Mouse (Mus musculus) heart, embryonic 11.5 days (tissue): ENCODE measurements at regions not wholly inside any gene's neighbourhood (a gene's known extent, or its start where the extent isn't known, plus 50 kb on each side); places are given as distances from the start of the nearest gene placed in this dataset.

Source experiments
- ATAC-seq: fragments of 200-750 bp; cut with Nextera tagmentation; replicated peaks from 2 replicates; pipeline ENCODE4 v1.8.0; 2017; ENCODE audit warnings: moderate library complexity; ENCODE audit not compliant: insufficient number of reproducible peaks, low FRiP score, low TSS enrichment
- H3K27ac ChIP-seq: fragments of 300-500 bp; sonication (generic); 2 replicates; pipeline ENCODE4 v1.5.1; 2014; ENCODE audit warnings: mild to moderate bottlenecking, low read depth, low read length
- H3K27me3 ChIP-seq: fragments of 300-500 bp; sonication (generic); 2 replicates; pipeline ENCODE4 v1.6.1; 2014; ENCODE audit warnings: mild to moderate bottlenecking, low read length, mixed read lengths; ENCODE audit not compliant: control insufficient read depth, insufficient read depth
- H3K36me3 ChIP-seq: fragments of 300-500 bp; sonication (generic); 2 replicates; pipeline ENCODE4 v1.6.1; 2014; ENCODE audit warnings: mild to moderate bottlenecking, low read length, moderate library complexity, mixed read lengths; ENCODE audit not compliant: control insufficient read depth, insufficient read depth
- H3K4me1 ChIP-seq: fragments of 300-500 bp; sonication (generic); 2 replicates; pipeline ENCODE4 v1.6.1; 2014; ENCODE audit warnings: low read length; ENCODE audit not compliant: control insufficient read depth, insufficient read depth
- H3K4me2 ChIP-seq: fragments of 300-500 bp; sonication (generic); 2 replicates; pipeline ENCODE4 v1.6.1; 2014; ENCODE audit warnings: mild to moderate bottlenecking, moderate library complexity
- H3K4me3 ChIP-seq: fragments of 300-500 bp; sonication (generic); 2 replicates; pipeline ENCODE4 v1.5.1; 2014; ENCODE audit warnings: low read depth, low read length
- H3K9ac ChIP-seq: fragments of 300-500 bp; sonication (generic); 2 replicates; pipeline ENCODE4 v1.6.1; 2014; ENCODE audit warnings: mild to moderate bottlenecking, low read depth, low read length, moderate library complexity
- H3K9me3 ChIP-seq: fragments of 300-500 bp; sonication (generic); replicated peaks from 2 replicates; pipeline ENCODE4 v1.6.1; 2016; ENCODE audit warnings: low read length; ENCODE audit not compliant: control insufficient read depth
- WGBS: fragments of 180-500 bp; shearing (Covaris S2); extraction: QIAGEN DNeasy Blood & Tissue Kit; methylation state at CpG from one replicate; pipeline ENCODE4 v1.1.7; 2014; ENCODE audit not compliant: insufficient replicate concordance; 5-methylcytosine and 5-hydroxymethylcytosine counted together

DNA sequence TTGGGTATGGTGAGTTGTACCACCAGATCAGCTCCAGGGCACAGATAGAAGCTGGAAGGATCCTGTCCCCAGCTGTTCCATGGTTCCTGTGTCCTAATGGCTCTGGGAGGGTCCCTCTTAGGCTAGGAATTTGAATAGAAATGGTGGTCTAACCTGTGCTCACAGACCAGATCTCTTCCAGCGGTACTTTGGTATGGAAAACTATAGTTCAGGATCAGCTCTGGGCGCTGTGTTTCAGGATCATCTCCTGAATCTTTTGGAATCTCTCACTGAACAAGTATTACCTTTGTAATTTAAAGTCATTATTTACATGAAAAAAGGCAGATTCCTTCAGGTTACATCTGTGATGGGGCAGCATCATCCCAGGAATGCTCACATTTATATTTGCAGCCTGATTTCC lies 208.1 kb upstream of the Podxl start:
- Histone ChIP-seq H3K9ac (no peak overlapping the region), H3K4me2 (no peak overlapping the region), H3K27me3 (no peaks in the 10 kb centered on the region), H3K9me3 (peaks cover 4% of the 10 kb centered on the region; the same call in 1 of the 2 replicates), H3K27ac (no peak overlapping the region), H3K36me3 (no peaks in the 10 kb centered on the region), H3K4me3 (no peak overlapping the region), H3K4me1 (no peaks in the 10 kb centered on the region)
- 84% methylated on average over 2 of the region's 2 CpGs for WGBS
- ATAC-seq, result no peak

DNA sequence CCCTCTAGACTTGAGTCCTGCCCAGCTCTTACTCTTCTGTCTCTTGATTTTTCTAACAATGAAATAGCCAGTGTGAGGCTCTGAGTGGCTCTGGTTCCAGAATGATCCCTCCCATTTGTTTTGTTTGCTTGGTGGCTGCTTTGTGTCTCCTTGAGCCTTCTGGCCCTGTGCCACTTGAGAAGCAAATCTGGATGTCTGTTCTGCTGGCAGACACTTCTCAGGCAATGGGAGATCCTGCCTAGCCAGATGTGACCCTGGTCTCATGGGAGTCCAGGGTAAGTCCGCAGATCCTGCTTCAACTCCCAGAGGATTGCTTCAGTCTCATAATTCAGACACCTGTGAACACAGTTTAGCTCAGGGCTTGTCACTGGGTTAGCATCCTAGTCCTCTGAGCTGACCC lies 181.8 kb upstream of the Podxl start:
- Histone ChIP-seq H3K36me3 (no peaks in the 10 kb centered on the region), H3K9ac (no peak overlapping the region), H3K27ac (no peak overlapping the region), H3K4me3 (no peak overlapping the region), H3K27me3 (no peaks in the 10 kb centered on the region), H3K9me3 (no peaks in the 10 kb centered on the region), H3K4me2 (no peak overlapping the region), H3K4me1 (no peaks in the 10 kb centered on the region)
- WGBS, result 77% methylated on average over 1 of the region's 1 CpGs
- ATAC-seq, result no peak

DNA sequence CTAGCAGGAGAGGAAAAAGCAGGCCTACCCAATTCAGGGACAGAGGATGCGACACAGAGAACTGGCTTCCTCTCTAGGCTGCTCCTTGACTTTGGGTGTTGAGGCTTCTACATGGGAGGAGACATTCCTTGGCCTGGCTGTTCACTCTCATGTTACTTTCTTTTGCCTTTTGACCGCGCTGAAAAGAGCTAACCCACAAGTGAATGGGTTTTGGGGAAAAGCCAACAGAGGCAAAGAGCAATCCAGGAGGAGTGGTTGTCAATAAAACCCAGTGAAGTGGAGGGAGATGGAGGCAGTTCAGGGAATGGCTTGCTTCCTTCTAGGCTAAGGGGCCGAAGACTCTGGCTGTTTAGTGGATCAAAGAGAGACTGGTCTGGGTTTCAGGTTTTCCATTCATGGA lies 167.6 kb upstream of the Podxl start:
- ATAC-seq, result no peak
- Histone ChIP-seq H3K9ac (no peak overlapping the region), H3K9me3 (no peaks in the 10 kb centered on the region), H3K27me3 (no peaks in the 10 kb centered on the region), H3K4me3 (no peak overlapping the region), H3K36me3 (no peaks in the 10 kb centered on the region), H3K4me2 (no peak overlapping the region), H3K27ac (no peak overlapping the region), H3K4me1 (no peaks in the 10 kb centered on the region)
- 68% methylated on average over 4 of the region's 4 CpGs for WGBS

DNA sequence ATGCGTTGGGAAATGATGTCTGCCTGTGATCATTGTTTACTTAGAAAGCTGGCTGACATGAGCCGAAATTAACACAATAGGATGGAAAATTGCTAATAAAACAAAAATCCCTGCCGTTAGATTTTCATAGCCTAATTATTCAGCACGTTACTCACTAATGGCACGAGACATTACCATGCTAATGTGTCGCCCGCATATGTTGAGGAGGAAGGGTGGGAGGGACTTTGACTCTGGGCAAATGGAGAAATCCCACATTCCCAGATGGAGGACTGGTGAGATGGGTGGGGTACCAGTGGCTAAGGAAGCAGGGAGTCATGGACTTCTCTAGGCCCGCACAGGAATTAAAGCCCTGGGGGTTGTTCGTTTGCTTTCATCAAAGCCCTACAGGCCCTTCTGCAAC lies 155.8 kb upstream of the Podxl start:
- WGBS, result 67% methylated on average over 9 of the region's 9 CpGs
- Histone ChIP-seq H3K36me3 (no peaks in the 10 kb centered on the region), H3K4me3 (no peak overlapping the region), H3K4me1 (no peaks in the 10 kb centered on the region), H3K9ac (no peak overlapping the region), H3K27me3 (no peaks in the 10 kb centered on the region), H3K4me2 (no peak overlapping the region), H3K27ac (no peak overlapping the region), H3K9me3 (no peaks in the 10 kb centered on the region)
- no peak for ATAC-seq

DNA sequence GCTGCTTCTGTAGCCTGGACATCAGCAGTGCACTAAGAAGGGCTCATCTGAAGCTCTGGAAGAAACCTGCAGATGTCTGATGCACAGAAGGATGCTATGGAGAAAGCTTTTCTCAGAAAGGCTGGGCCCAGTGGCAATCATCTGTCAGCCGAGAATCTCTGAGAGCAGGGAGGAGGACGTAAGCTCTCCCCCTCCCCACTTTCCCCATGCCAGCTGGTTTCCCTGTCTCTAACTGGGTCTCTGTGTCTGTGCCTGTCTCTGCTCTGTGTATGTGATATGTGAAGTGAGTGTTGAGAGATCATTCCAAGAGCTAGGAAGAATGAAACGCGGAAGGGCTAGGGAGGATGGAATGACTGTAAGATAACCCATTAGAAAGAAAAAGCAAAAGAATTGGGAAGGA lies 155.1 kb upstream of the Podxl start:
- Histone ChIP-seq H3K27me3 (no peaks in the 10 kb centered on the region), H3K27ac (no peak overlapping the region), H3K36me3 (no peaks in the 10 kb centered on the region), H3K4me3 (no peak overlapping the region), H3K4me1 (no peaks in the 10 kb centered on the region), H3K4me2 (no peak overlapping the region), H3K9ac (no peak overlapping the region), H3K9me3 (no peaks in the 10 kb centered on the region)
- ATAC-seq, result no peak
- 51% methylated on average over 4 of the region's 4 CpGs for WGBS

DNA sequence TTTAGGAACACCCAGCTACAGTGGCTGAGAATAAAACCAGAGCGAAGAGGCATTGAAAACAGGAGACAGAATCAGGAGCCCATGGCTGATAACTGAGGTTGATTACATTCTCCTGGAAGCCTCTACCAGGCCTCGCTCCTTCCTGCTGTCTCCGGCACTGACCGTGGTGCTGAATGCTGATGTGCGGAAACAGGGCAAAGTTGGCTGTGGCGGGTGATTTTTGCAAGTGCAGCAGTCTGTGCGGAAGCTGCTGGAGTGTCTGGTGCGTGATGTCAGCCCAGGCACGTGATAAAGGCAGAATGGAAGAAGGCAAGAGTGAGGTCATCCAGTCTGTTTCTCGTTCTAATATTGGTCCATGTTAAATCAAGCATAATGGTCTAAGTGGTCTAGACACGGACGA lies 153.8 kb upstream of the Podxl start:
- no peak overlapping the region for H3K4me3 ChIP-seq
- H3K9ac ChIP-seq, result no peak overlapping the region
- H3K27ac ChIP-seq, result no peak overlapping the region
- no peaks in the 10 kb centered on the region for H3K4me1 ChIP-seq
- 15% methylated on average over 12 of the region's 12 CpGs for WGBS
- H3K4me2 ChIP-seq, result no peak overlapping the region
- ATAC-seq, result no peak
- no peaks in the 10 kb centered on the region for H3K36me3 ChIP-seq
- no peaks in the 10 kb centered on the region for H3K9me3 ChIP-seq
- H3K27me3 ChIP-seq, result no peaks in the 10 kb centered on the region

DNA sequence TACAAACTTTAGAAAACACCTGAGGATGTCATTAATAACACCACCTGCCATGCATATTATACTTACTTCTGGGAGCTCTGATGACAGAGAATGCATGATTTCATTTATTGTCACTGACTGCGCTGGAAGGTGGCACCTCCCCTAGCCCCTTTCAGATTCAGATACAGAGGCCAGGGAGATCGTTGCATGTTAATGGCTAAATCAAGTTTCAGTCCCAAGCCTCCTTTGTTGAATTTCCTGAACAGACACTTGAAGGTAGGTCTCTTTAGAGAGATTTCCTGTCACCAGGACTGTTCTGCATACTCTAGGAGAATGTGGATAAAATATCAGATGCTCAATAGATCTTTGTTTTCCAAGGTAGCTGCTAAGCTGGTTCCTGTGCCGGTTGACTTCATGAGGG lies 143.5 kb upstream of the Podxl start:
- H3K4me2 ChIP-seq, result no peak overlapping the region
- no peaks in the 10 kb centered on the region for H3K4me1 ChIP-seq
- H3K4me3 ChIP-seq, result no peak overlapping the region
- no peak overlapping the region for H3K9ac ChIP-seq
- H3K36me3 ChIP-seq, result no peaks in the 10 kb centered on the region
- no peaks in the 10 kb centered on the region for H3K9me3 ChIP-seq
- ATAC-seq, result no peak
- no peak overlapping the region for H3K27ac ChIP-seq
- H3K27me3 ChIP-seq, result no peaks in the 10 kb centered on the region
- WGBS, result 68% methylated on average over 3 of the region's 3 CpGs

DNA sequence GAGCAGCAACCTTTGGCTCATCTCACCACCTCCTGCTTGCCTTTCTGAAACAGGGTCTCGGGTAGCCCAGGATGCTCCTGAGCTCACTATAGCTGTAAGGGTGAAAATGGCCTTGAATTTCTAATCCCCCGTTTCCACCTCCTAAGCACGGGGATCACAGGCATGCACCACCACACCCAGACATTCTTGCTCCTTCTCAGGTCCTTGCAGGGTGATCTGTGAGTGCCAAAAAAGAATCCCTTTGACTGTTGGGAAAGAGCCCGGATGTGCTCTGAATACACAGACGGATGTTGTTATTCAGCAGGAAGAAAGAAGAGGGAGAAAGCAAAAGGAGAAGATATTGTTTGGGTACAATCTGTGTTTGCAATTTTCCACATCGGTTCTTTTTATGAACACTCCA lies 140.4 kb upstream of the Podxl start:
- 74% methylated on average over 6 of the region's 6 CpGs for WGBS
- H3K4me3 ChIP-seq, result no peak overlapping the region
- no peaks in the 10 kb centered on the region for H3K36me3 ChIP-seq
- no peak for ATAC-seq
- no peak overlapping the region for H3K4me2 ChIP-seq
- no peaks in the 10 kb centered on the region for H3K4me1 ChIP-seq
- H3K9ac ChIP-seq, result no peak overlapping the region
- H3K27ac ChIP-seq, result no peak overlapping the region
- no peaks in the 10 kb centered on the region; the same call in 1 of the 2 replicates for H3K27me3 ChIP-seq
- no peaks in the 10 kb centered on the region for H3K9me3 ChIP-seq

DNA sequence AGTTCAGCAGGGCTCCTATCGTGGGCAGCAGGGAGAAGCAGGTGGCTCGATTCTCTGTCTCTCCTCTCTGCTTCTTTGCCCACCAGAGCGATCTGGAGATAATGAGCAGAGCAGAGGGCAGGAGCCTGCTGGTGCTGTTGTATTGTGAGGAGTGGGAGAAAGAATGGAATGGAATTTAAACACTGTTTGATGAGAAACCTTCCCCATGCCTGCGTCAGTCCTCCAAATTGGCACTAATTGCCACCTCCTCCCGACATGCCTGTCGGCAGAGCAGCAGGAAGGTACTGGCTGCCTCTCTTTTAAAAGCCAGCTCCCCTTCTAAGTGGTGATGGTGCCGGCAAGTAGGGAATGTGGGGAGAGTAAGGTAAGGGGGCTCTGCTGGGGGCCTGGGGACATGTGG lies 139.2 kb upstream of the Podxl start:
- no peak overlapping the region for H3K27ac ChIP-seq
- no peaks in the 10 kb centered on the region for H3K36me3 ChIP-seq
- no peaks in the 10 kb centered on the region for H3K9me3 ChIP-seq
- no peaks in the 10 kb centered on the region; the same call in 1 of the 2 replicates for H3K27me3 ChIP-seq
- H3K9ac ChIP-seq, result no peak overlapping the region
- no peaks in the 10 kb centered on the region for H3K4me1 ChIP-seq
- no peak overlapping the region for H3K4me3 ChIP-seq
- 29% methylated on average over 7 of the region's 7 CpGs for WGBS
- ATAC-seq, result no peak
- no peak overlapping the region for H3K4me2 ChIP-seq
